Mouse (Mus musculus) liver, embryonic 14.5 days (tissue): Measurements from ENCODE around the gene Rufy3.

ENCODE experiments used
- CTCF ChIP-seq: IDR thresholded peaks from 2 replicates; pipeline ENCODE4 v1.5.1; 2016; ENCODE audit warnings: antibody characterized with exemption, low read depth, control low read depth
- EP300 ChIP-seq: IDR thresholded peaks from 2 replicates; pipeline ENCODE4 v1.6.1; 2016; ENCODE audit warnings: antibody characterized with exemption, low read depth

DNA sequence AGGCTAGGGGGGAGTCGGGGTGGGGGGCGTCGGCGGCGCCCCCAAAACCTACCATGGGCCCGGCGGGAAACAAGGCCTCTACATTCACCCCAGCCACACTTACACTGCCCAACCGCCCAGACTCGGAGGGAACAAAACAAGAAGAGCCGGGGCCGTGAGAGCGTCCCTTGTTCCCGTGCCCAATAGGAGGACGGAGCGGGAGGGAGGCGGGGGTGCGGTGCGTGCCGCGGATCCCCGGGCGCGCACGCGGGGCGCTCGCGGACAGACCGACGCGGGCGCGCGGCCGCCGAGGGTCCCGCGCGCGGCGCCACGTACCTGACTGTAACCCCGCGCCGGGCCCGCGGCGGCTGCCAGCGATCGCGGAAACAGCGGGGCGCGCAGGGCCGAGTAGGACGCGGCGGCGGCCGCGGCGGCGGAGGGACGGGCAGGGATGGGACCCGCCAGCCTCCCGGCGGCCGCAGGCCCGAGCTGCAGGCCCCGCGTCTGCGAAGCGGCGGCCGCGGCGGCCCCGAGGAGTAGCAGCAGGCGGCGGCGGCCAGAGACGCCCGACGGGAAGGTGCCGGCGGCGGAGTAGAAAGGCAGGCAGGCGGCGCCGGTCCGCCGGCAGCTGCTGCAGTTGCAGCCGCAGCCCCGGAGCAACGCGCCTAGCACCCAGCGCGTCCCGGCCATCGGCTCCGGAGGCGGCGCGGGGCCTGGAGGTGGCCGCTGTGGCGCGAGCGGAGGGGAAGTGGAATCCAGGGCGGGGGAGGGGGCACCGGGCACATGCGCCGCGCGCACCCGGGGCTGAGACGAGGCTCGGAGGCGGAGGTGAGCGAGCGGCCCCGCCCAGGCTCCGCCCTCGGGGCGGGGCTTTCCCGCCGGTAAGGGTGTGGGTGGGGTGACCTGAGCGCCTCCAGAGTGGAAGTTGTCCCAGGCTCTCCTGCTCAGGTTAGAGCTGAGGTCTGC is 110.9 kb downstream of the Rufy3 start, which contains the start of gene Grsf1:
- no peak for TF ChIP-seq CTCF
- no peak for TF ChIP-seq EP300
